Mouse (Mus musculus): ENCODE data around the gene Syne3.

Gene Syne3

GRCm38 (mm10) chr12:104969618-104970017 lies 40.0 kb downstream of the Syne3 start:
- DNase-seq (ENCODE audit: low read depth, low spot score), result no peak

- DNase-seq (ENCODE audit: low read depth, low spot score), result no peak
These were observed 40.4 kb downstream of the Syne3 start for GRCm38 (mm10) chr12:104969177-104969576.

GRCm38 (mm10) chr12:104964953-104965911 lies 44.4 kb downstream of the Syne3 start:
- no peak for DNase-seq (ENCODE audit: low read depth, low spot score)

GRCm38 (mm10) chr12:104960421-104960820 lies 49.2 kb downstream of the Syne3 start:
- DNase-seq (ENCODE audit: low read depth, low spot score), result peak; percentile 31

- no peak for DNase-seq (ENCODE audit: low read depth, low spot score)
These were observed 49.6 kb downstream of the Syne3 start for GRCm38 (mm10) chr12:104959966-104960365.

- no peak for DNase-seq (ENCODE audit: low read depth, low spot score)
These were observed 51.3 kb downstream of the Syne3 start for GRCm38 (mm10) chr12:104958263-104958662.

- no peak for DNase-seq (ENCODE audit: low read depth, low spot score)
These were observed 52.4 kb downstream of the Syne3 start for GRCm38 (mm10) chr12:104957165-104957564.

- no peak for DNase-seq (ENCODE audit: low read depth, low spot score)
These were observed 53.2 kb downstream of the Syne3 start for GRCm38 (mm10) chr12:104956406-104956805.

GRCm38 (mm10) chr12:104955003-104955800 lies 54.4 kb downstream of the Syne3 start:
- DNase-seq (ENCODE audit: low read depth, low spot score), result no peak

GRCm38 (mm10) chr12:104953941-104954340 lies 55.7 kb downstream of the Syne3 start:
- DNase-seq (ENCODE audit: low read depth, low spot score), result peak; percentile 60

GRCm38 (mm10) chr12:104952458-104952857 lies 57.2 kb downstream of the Syne3 start:
- peak; percentile 74 for DNase-seq (ENCODE audit: low read depth, low spot score)

- peak; percentile 48 for DNase-seq (ENCODE audit: low read depth, low spot score)
These were observed 61.7 kb downstream of the Syne3 start for GRCm38 (mm10) chr12:104947911-104948310.

GRCm38 (mm10) chr12:104946231-104946630 lies 63.4 kb downstream of the Syne3 start:
- no peak for DNase-seq (ENCODE audit: low read depth, low spot score)

- DNase-seq (ENCODE audit: low read depth, low spot score), result no peak
These were observed 69.1 kb downstream of the Syne3 start for GRCm38 (mm10) chr12:104940466-104940865.

GRCm38 (mm10) chr12:104940027-104940386 lies 69.6 kb downstream of the Syne3 start:
- DNase-seq (ENCODE audit: low read depth, low spot score), result no peak

GRCm38 (mm10) chr12:104939372-104940026 lies 70.1 kb downstream of the Syne3 start:
- peak; percentile 64 for DNase-seq (ENCODE audit: low read depth, low spot score)

- no peak for DNase-seq (ENCODE audit: low read depth, low spot score)
These were observed 70.7 kb downstream of the Syne3 start for GRCm38 (mm10) chr12:104938935-104939334.

GRCm38 (mm10) chr12:104936223-104936622 lies 73.4 kb downstream of the Syne3 start:
- peak; percentile 83 for DNase-seq (ENCODE audit: low read depth, low spot score)

- no peak for DNase-seq (ENCODE audit: low read depth, low spot score)
These were observed 74.5 kb downstream of the Syne3 start for GRCm38 (mm10) chr12:104935144-104935543.

GRCm38 (mm10) chr12:104933800-104934199 lies 75.8 kb downstream of the Syne3 start:
- DNase-seq (ENCODE audit: low read depth, low spot score), result no peak

- peak; percentile 50 for DNase-seq (ENCODE audit: low read depth, low spot score)
These were observed 76.4 kb downstream of the Syne3 start for GRCm38 (mm10) chr12:104933217-104933616.

GRCm38 (mm10) chr12:104925765-104926164 lies 83.8 kb downstream of the Syne3 start:
- no peak for DNase-seq (ENCODE audit: low read depth, low spot score)
